Mouse (Mus musculus) thymus, adult 2 months (tissue): ENCODE data around the gene Dync1i1.

ENCODE experiments used
- CTCF ChIP-seq: fragments of 200-500 bp; IDR thresholded peaks from 2 replicates; pipeline ENCODE4 v1.5.1; 2012; ENCODE audit warnings: mild to moderate bottlenecking, control low read depth, low read length, moderate library complexity, borderline replicate concordance; ENCODE audit not compliant: control insufficient read depth, poor library complexity, insufficient read depth; ENCODE audit errors: extremely low read depth
- POLR2A ChIP-seq: fragments of 200-500 bp; IDR thresholded peaks from 2 replicates; pipeline ENCODE4 v1.6.1; 2012; ENCODE audit warnings: mild to moderate bottlenecking, low read length, control low read depth, moderate library complexity; ENCODE audit not compliant: control insufficient read depth, poor library complexity, insufficient read depth; ENCODE audit errors: extremely low read depth

DNA sequence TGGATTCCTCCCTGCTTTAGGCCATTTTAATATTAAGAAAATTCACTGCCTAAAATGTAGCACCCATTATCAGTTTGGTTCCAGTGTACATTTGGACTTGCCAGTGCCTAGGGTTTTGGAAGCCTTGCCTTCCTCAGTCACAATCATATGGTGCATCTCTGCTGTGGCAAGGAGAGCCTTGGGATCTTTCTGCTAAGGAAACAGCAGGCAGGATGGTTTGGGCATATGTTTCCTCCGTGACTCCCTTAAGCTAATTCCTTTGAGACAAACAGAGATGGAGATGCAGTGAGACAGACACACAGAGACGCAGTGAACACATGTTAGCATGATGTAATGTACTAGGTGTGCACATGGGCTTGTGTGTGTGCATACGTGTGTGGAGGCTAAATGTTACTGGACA is 7.8 kb downstream of the Dync1i1 start:
- TF ChIP-seq CTCF (no peak), POLR2A (no peak)
